Mouse (Mus musculus) gastrocnemius, adult 8-10 months (tissue): ENCODE results near the gene Haus4. TPM values are rescaled to one million over a fixed set of nuclear protein-coding genes. Genes with fewer than 3 reads are reported as not detected.

ENCODE experiments used
- DNase-seq, 2 experiments: peaks; one replicate each; pipeline ENCODE4 v3.0.0; 2022; ENCODE audit warnings: low spot score in 2 of 2
- total RNA-seq, 4 experiments: library from RNA; stranded (reverse); gene quantifications; 2 replicates each; pipeline ENCODE4 v1.2.4; 2022

Gene Haus4
- total RNA-seq: 1 to 10 TPM; 1.6 to 3.5 (median 3.1) TPM

- DNase-seq: peak; percentile 73 to 77
Observed at GRCm38 (mm10) chr14:54553975-54554769, at the start of gene Haus4. Gene Haus4 (minus strand): TSS chr14:54554616.

- no peak for DNase-seq
Observed at GRCm38 (mm10) chr14:54603686-54604085, 49.3 kb upstream of the Haus4 start.

GRCm38 (mm10) chr14:54603038-54603654 lies 48.7 kb upstream of the Haus4 start:
- DNase-seq: peak; percentile 95 to 96

- DNase-seq: no peak
Observed at GRCm38 (mm10) chr14:54602613-54603012, 48.2 kb upstream of the Haus4 start.

GRCm38 (mm10) chr14:54601601-54602000 lies 47.2 kb upstream of the Haus4 start:
- DNase-seq: no peak

- DNase-seq: no peak
Observed at GRCm38 (mm10) chr14:54597084-54597483, 42.7 kb upstream of the Haus4 start.

- no peak for DNase-seq
Observed at GRCm38 (mm10) chr14:54594631-54595414, 40.4 kb upstream of the Haus4 start.

GRCm38 (mm10) chr14:54594055-54594454 lies 39.6 kb upstream of the Haus4 start:
- DNase-seq: no peak

GRCm38 (mm10) chr14:54592319-54592934 lies 38.0 kb upstream of the Haus4 start:
- DNase-seq: no peak

GRCm38 (mm10) chr14:54591056-54591455 lies 36.6 kb upstream of the Haus4 start:
- no peak for DNase-seq

- DNase-seq: peak in 1 of 2 experiments; percentile 47
Observed at GRCm38 (mm10) chr14:54583681-54584338, 29.4 kb upstream of the Haus4 start.

- DNase-seq: no peak
Observed at GRCm38 (mm10) chr14:54582536-54582935, 28.1 kb upstream of the Haus4 start.

- no peak for DNase-seq
Observed at GRCm38 (mm10) chr14:54579638-54580037, 25.2 kb upstream of the Haus4 start.

- no peak for DNase-seq
Observed at GRCm38 (mm10) chr14:54578063-54578462, 23.6 kb upstream of the Haus4 start.

GRCm38 (mm10) chr14:54577089-54577982 lies 22.9 kb upstream of the Haus4 start, which contains the start of gene Ajuba:
Gene Ajuba (minus strand): TSS chr14:54577558.
- DNase-seq: peak; percentile 74 to 79

- no peak for DNase-seq
Observed at GRCm38 (mm10) chr14:54576241-54577088, 22.0 kb upstream of the Haus4 start.

GRCm38 (mm10) chr14:54575631-54576030 lies 21.2 kb upstream of the Haus4 start:
- no peak for DNase-seq

- DNase-seq: no peak
Observed at GRCm38 (mm10) chr14:54575031-54575430, 20.6 kb upstream of the Haus4 start.

GRCm38 (mm10) chr14:54574253-54574652 lies 19.8 kb upstream of the Haus4 start:
- DNase-seq: no peak
